Mouse (Mus musculus) midbrain, postnatal 0 days (tissue): ENCODE measurements at regions not wholly inside any gene's neighbourhood (a gene's known extent, or its start where the extent isn't known, plus 50 kb on each side); places are given as distances from the start of the nearest gene placed in this dataset.
"Not testable (repeated sequence)": the region's sequence is repeated elsewhere in the genome, so short reads cannot be mapped to it uniquely, and the experiment has no call there.

Source experiments
- ATAC-seq: fragments of 200-750 bp; cut with Nextera tagmentation; 2 replicates; pipeline ENCODE4 v1.8.0; 2017; ENCODE audit warnings: moderate number of reproducible peaks, mild to moderate bottlenecking, moderate TSS enrichment, moderate library complexity; ENCODE audit not compliant: low FRiP score
- DNase-seq: peaks from one replicate; pipeline ENCODE4 v3.0.0-alpha.2; 2015; ENCODE audit warnings: low spot score
- H3K27ac ChIP-seq: fragments of 300-500 bp; sonication (generic); 2 replicates; pipeline ENCODE4 v1.5.1; 2014; ENCODE audit warnings: low read depth, mild to moderate bottlenecking, low read length, mixed read lengths
- H3K27me3 ChIP-seq: fragments of 300-500 bp; sonication (generic); 2 replicates; pipeline ENCODE4 v1.6.1; 2014; ENCODE audit warnings: low read length, control low read depth, mixed read lengths; ENCODE audit not compliant: insufficient read depth
- H3K36me3 ChIP-seq: fragments of 300-500 bp; sonication (generic); 2 replicates; pipeline ENCODE4 v1.6.1; 2014; ENCODE audit warnings: low read length, control low read depth, mixed read lengths; ENCODE audit not compliant: insufficient read depth
- H3K4me1 ChIP-seq: fragments of 300-500 bp; sonication (generic); 2 replicates; pipeline ENCODE4 v1.6.1; 2014; ENCODE audit warnings: mild to moderate bottlenecking, control low read depth, antibody characterized with exemption, low read length, mixed read lengths; ENCODE audit not compliant: insufficient read depth
- H3K4me2 ChIP-seq: fragments of 300-500 bp; sonication (generic); 2 replicates; pipeline ENCODE4 v1.6.1; 2014; ENCODE audit warnings: low read depth, mild to moderate bottlenecking, low read length, mixed read lengths; ENCODE audit not compliant: poor library complexity, severe bottlenecking
- H3K4me3 ChIP-seq: fragments of 300-500 bp; sonication (generic); 2 replicates; pipeline ENCODE4 v1.5.1; 2014; ENCODE audit warnings: low read depth, mild to moderate bottlenecking, low read length, moderate library complexity
- H3K9ac ChIP-seq: fragments of 300-500 bp; sonication (generic); replicated peaks from 2 replicates; pipeline ENCODE4 v1.6.1; 2014; ENCODE audit warnings: mild to moderate bottlenecking, low read length, moderate library complexity, mixed read lengths; ENCODE audit not compliant: poor library complexity, severe bottlenecking
- H3K9me3 ChIP-seq: fragments of 300-500 bp; sonication (generic); 2 replicates; pipeline ENCODE4 v1.6.1; 2016; ENCODE audit warnings: low read length, control low read depth
- CTCF ChIP-seq: IDR thresholded peaks from 2 replicates; pipeline ENCODE4 v1.5.1; 2016; ENCODE audit warnings: antibody characterized with exemption, mild to moderate bottlenecking
- WGBS: fragments of 180-500 bp; shearing (Covaris S2); extraction: QIAGEN DNeasy Blood & Tissue Kit; methylation state at CpG from one replicate; pipeline ENCODE4 v1.1.7; 2014; 5-methylcytosine and 5-hydroxymethylcytosine counted together

GRCm38 (mm10) chr10:9362306-9362865, 312.6 kb downstream of the Samd5 start:
- Histone ChIP-seq H3K9ac (no peak overlapping the region), H3K27ac (no peak overlapping the region), H3K27me3 (no peaks in the 10 kb centered on the region), H3K36me3 (no peaks in the 10 kb centered on the region), H3K9me3 (no peaks in the 10 kb centered on the region), H3K4me1 (no peaks in the 10 kb centered on the region), H3K4me2 (no peak overlapping the region), H3K4me3 (no peak overlapping the region)
- TF ChIP-seq CTCF = no peak
- ATAC-seq (no peak), DNase-seq (peak; percentile 27)
- 61% methylated on average over 1 of the region's 1 CpGs for WGBS

- Histone ChIP-seq H3K4me2 (no peak overlapping the region), H3K27ac (no peak overlapping the region), H3K9ac (no peak overlapping the region), H3K4me3 (no peak overlapping the region), H3K9me3 (no peaks in the 10 kb centered on the region), H3K36me3 (no peaks in the 10 kb centered on the region), H3K27me3 (no peaks in the 10 kb centered on the region), H3K4me1 (no peaks in the 10 kb centered on the region)
- TF ChIP-seq CTCF = no peak
- ATAC-seq (no peak), DNase-seq (no peak)
- 45% methylated on average over 8 of the region's 8 CpGs for WGBS
Measured at GRCm38 (mm10) chr10:9338207-9338801, 336.7 kb downstream of the Samd5 start.

DNA sequence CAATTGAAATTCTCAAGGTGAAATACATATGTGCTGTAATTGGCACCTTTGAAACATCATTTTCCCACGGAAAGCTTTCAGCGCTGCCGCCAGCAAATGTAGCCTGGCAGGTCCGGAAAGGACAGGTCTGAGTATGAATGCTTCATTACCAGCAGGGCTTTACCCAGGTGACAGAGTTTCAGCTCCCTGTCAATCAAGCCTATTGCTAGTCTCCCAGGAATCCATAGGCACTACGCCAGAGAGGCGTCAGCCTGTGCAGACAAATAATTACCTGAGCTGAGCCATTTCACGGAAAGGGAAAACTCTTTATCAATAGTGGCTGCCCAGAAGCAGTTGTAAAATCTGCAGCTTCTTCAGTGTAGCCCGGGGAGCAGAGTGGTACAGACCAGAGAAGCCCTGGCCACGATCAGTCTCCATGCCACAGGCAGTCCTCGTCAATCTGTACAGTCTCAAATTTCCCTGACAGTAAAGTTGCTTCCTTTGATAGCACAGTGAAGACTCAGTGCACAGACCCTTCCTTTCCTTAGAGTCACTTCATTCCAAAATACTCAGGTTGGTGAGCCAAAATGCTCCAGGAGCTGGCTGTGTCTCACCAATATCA, 340.7 kb downstream of the Samd5 start:
- no peak overlapping the region for H3K27ac ChIP-seq
- H3K27me3 ChIP-seq = no peaks in the 10 kb centered on the region
- H3K4me1 ChIP-seq = no peaks in the 10 kb centered on the region
- H3K9ac ChIP-seq = no peak overlapping the region
- DNase-seq (peak; percentile 37), ATAC-seq (peak; percentile 49; the same call in 1 of the 2 replicates)
- no peaks in the 10 kb centered on the region for H3K9me3 ChIP-seq
- no peaks in the 10 kb centered on the region for H3K36me3 ChIP-seq
- no peak for TF ChIP-seq CTCF
- WGBS = 37% methylated on average over 10 of the region's 10 CpGs
- H3K4me2 ChIP-seq = peak overlapping the region; percentile 29
- H3K4me3 ChIP-seq = no peak overlapping the region

DNA sequence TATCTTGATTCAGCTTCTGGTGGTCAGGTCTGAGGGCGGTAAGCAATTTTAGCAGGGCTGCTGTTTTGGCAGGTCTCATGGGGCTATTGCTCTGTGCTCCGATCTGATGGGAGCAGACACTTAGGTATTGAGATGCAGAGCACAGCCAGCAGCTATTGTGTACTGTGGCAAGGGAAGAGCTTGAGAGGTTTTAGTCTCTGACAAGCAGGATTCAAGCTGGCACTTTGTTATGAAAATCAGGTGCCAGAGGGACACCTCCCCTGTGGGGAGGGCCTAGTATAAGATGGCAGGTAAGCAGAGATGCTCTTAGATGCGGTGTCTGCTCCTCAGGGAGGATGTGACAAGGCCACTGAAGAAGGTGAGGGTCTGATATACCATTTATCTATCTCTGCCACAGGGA, 343.3 kb downstream of the Samd5 start:
- no peaks in the 10 kb centered on the region for H3K9me3 ChIP-seq
- ATAC-seq = 0 out of 2 replicates have a peak, but pooled peaks have one; percentile 49
- no peak overlapping the region for H3K27ac ChIP-seq
- no peaks in the 10 kb centered on the region for H3K4me1 ChIP-seq
- no peaks in the 10 kb centered on the region for H3K27me3 ChIP-seq
- H3K9ac ChIP-seq = no peak overlapping the region
- no peak for TF ChIP-seq CTCF
- no peak overlapping the region for H3K4me2 ChIP-seq
- WGBS = 19% methylated on average over 3 of the region's 3 CpGs
- H3K36me3 ChIP-seq = no peaks in the 10 kb centered on the region
- no peak for DNase-seq
- H3K4me3 ChIP-seq = no peak overlapping the region

DNA sequence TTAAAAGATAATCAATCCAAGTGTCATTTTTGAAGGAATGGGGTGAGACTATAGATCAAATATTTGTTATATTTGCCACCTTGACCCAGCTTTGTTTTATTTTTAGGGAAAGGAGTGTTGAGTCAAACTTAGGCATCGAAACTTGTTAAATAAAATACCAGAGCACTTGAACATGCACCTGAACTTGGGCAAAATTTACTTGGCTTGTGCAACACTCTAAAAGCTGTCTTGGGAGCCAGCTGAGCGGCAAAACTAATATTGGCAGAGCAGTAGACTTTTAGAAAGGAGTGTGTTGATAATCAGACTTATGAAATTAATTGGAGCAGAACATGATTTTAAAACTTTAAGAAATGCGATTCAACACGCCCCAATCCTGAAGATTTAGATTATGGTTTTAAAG, 346.7 kb downstream of the Samd5 start:
- Histone ChIP-seq H3K27me3 (no peaks in the 10 kb centered on the region), H3K9ac (no peak overlapping the region), H3K4me3 (no peak overlapping the region), H3K27ac (no peak overlapping the region), H3K4me1 (no peaks in the 10 kb centered on the region), H3K4me2 (no peak overlapping the region), H3K36me3 (no peaks in the 10 kb centered on the region), H3K9me3 (no peaks in the 10 kb centered on the region)
- ATAC-seq (no peak), DNase-seq (no peak)
- WGBS = 89% methylated on average over 4 of the region's 4 CpGs
- TF ChIP-seq CTCF = no peak

- not testable (repeated sequence) for H3K36me3 ChIP-seq, H3K9ac ChIP-seq, H3K27ac ChIP-seq, H3K27me3 ChIP-seq, H3K4me3 ChIP-seq, H3K9me3 ChIP-seq, H3K4me2 ChIP-seq, H3K4me1 ChIP-seq, ATAC-seq
- WGBS = 88% methylated on average over 4 of the region's 4 CpGs
- peak; percentile 67 for DNase-seq
Measured at GRCm38 (mm10) chr10:9327881-9328280, 347.1 kb downstream of the Samd5 start.
